Mouse (Mus musculus) CH12.LX (cell line): ENCODE results near the gene Alx3. TPM values are rescaled to one million over a fixed set of nuclear protein-coding genes. Genes with fewer than 3 reads are reported as not detected.
A peak's percentile ranks its signal among the peaks of the same experiment; 100 is the strongest.

Experiments used
- DNase-seq: peaks from one replicate; pipeline ENCODE4 v3.0.0-alpha.2; 2013; ENCODE audit errors: extremely low read depth
- H3K27ac ChIP-seq: 2 replicates; pipeline ENCODE4 v1.5.1; 2012; ENCODE audit warnings: low read depth, mild to moderate bottlenecking, control low read depth, moderate library complexity; ENCODE audit not compliant: insufficient read depth
- H3K27me3 ChIP-seq: replicated peaks from 2 replicates; pipeline ENCODE3; 2012; ENCODE audit warnings: inconsistent platforms
- H3K36me3 ChIP-seq, 2 experiments: replicated peaks in 1 of 2; 2 replicates each; pipeline versions ENCODE3 to v1.6.1; 2012; ENCODE audit warnings: inconsistent platforms in 1 of 2, low read length in 1 of 2, mild to moderate bottlenecking in 1 of 2, mixed read lengths in 1 of 2, moderate library complexity in 1 of 2; ENCODE audit not compliant: control insufficient read depth in 1 of 2, insufficient read depth in 1 of 2
- H3K4me1 ChIP-seq, 2 experiments: 2 replicates each; pipeline ENCODE4 v1.6.1; 2012; ENCODE audit warnings: inconsistent platforms in 1 of 2, moderate library complexity in 1 of 2; ENCODE audit not compliant: insufficient read depth in 2 of 2, control insufficient read depth in 1 of 2
- H3K4me2 ChIP-seq: 2 replicates; pipeline ENCODE4 v1.6.1; 2012; ENCODE audit warnings: low read depth, mild to moderate bottlenecking, control low read depth; ENCODE audit not compliant: poor library complexity, insufficient read depth, severe bottlenecking
- H3K4me3 ChIP-seq, 3 experiments: fragments of 150-350 bp in 1 of 3; sonication (generic) in 1 of 3; replicated peaks in 1 of 3; 2 replicates each; pipeline versions ENCODE3 to v1.5.1; 2011 to 2012; ENCODE audit warnings: low read depth in 2 of 3, low read length in 2 of 3, mild to moderate bottlenecking in 2 of 3, moderate library complexity in 2 of 3, control low read depth in 1 of 3, improper control_type of control experiment in 1 of 3, inconsistent platforms in 1 of 3, mixed read lengths in 1 of 3; ENCODE audit not compliant: poor library complexity in 1 of 3
- H3K79me2 ChIP-seq: replicated peaks from 2 replicates; pipeline ENCODE4 v1.6.1; 2012; ENCODE audit warnings: mild to moderate bottlenecking, moderate library complexity; ENCODE audit not compliant: control insufficient read depth, poor library complexity, insufficient read depth, severe bottlenecking; ENCODE audit errors: extremely low read depth
- H3K9ac ChIP-seq: 2 replicates; pipeline ENCODE4 v1.6.1; 2012; ENCODE audit warnings: low read depth, mild to moderate bottlenecking, control low read depth, moderate library complexity; ENCODE audit not compliant: insufficient read depth
- H3K9me3 ChIP-seq: replicated peaks from 2 replicates; pipeline ENCODE3; 2012; ENCODE audit warnings: low read length, inconsistent platforms, mixed read lengths
- BHLHE40 ChIP-seq: IDR thresholded peaks from 2 replicates; pipeline ENCODE4 v1.6.1; 2011; ENCODE audit warnings: mild to moderate bottlenecking, low read depth, low read length, improper control_type of control experiment
- CTCF ChIP-seq, 2 experiments: IDR thresholded peaks in 1 of 2; conservative IDR thresholded peaks in 1 of 2; 2 replicates each; pipeline ENCODE4 v1.5.1; 2011 to 2012; ENCODE audit warnings: low read depth in 2 of 2, low read length in 2 of 2, improper control_type of control experiment in 1 of 2, inconsistent platforms in 1 of 2, mild to moderate bottlenecking in 1 of 2, moderate library complexity in 1 of 2
- E2F4 ChIP-seq: IDR thresholded peaks from 2 replicates; pipeline ENCODE4 v1.6.1; 2011; ENCODE audit warnings: low read depth, low read length, improper control_type of control experiment; ENCODE audit not compliant: insufficient replicate concordance
- EP300 ChIP-seq: IDR thresholded peaks from 2 replicates; pipeline ENCODE4 v1.6.1; 2011; ENCODE audit warnings: low read length, improper control_type of control experiment
- ETS1 ChIP-seq: conservative IDR thresholded peaks from 2 replicates; pipeline ENCODE4 v1.6.1; 2012; ENCODE audit warnings: low read depth, mild to moderate bottlenecking, inconsistent platforms, low read length, improper control_type of control experiment, moderate library complexity
- JUN ChIP-seq: IDR thresholded peaks from 2 replicates; pipeline ENCODE4 v1.6.1; 2011; ENCODE audit warnings: low read depth, mild to moderate bottlenecking, low read length, improper control_type of control experiment, moderate library complexity; ENCODE audit not compliant: insufficient read depth
- JUND ChIP-seq: conservative IDR thresholded peaks from 2 replicates; pipeline ENCODE4 v1.6.1; 2011; ENCODE audit warnings: low read depth, low read length, improper control_type of control experiment
- MAFK ChIP-seq: IDR thresholded peaks from 2 replicates; pipeline ENCODE4 v1.6.1; 2011; ENCODE audit warnings: low read length, improper control_type of control experiment; ENCODE audit not compliant: insufficient replicate concordance
- MEF2A ChIP-seq: IDR thresholded peaks from 2 replicates; pipeline ENCODE4 v1.6.1; 2014; ENCODE audit warnings: low read depth, mild to moderate bottlenecking, inconsistent platforms, low read length, improper control_type of control experiment, borderline replicate concordance
- MYC ChIP-seq: IDR thresholded peaks from 2 replicates; pipeline ENCODE4 v1.6.1; 2011; ENCODE audit warnings: low read depth, mild to moderate bottlenecking, improper control_type of control experiment, low read length
- NELFE ChIP-seq: IDR thresholded peaks from 2 replicates; pipeline ENCODE4 v1.6.1; 2011; ENCODE audit warnings: low read depth, low read length, improper control_type of control experiment
- NRF1 ChIP-seq: IDR thresholded peaks from 2 replicates; pipeline ENCODE4 v1.6.1; 2014; ENCODE audit warnings: low read depth, mild to moderate bottlenecking, inconsistent platforms, low read length, improper control_type of control experiment, moderate library complexity
- RAD21 ChIP-seq: IDR thresholded peaks from 2 replicates; pipeline ENCODE4 v1.6.1; 2011; ENCODE audit warnings: low read depth, mild to moderate bottlenecking, low read length, improper control_type of control experiment, moderate library complexity
- SMC3 ChIP-seq: IDR thresholded peaks from 2 replicates; pipeline ENCODE4 v1.6.1; 2011; ENCODE audit warnings: low read depth, low read length, improper control_type of control experiment
- TCF12 ChIP-seq: IDR thresholded peaks from 2 replicates; pipeline ENCODE4 v1.6.1; 2014; ENCODE audit warnings: low read depth, mild to moderate bottlenecking, inconsistent platforms, low read length, improper control_type of control experiment
- dilution Hi-C: fragments of 300-500 bp; cut with MboI; formaldehyde crosslinking; loops from 2 replicates; pipeline ENCODE4 v1.14.3; 2020; ENCODE audit warnings: low sequenced_read_pairs; ENCODE audit not compliant: extremely low pct_unique_long_range_greater_than_20kb, extremely low pct_ligation_motif_present
- in situ Hi-C: fragments of 300-500 bp; cut with MboI; formaldehyde crosslinking; loops from 3 replicates; pipeline ENCODE4 v1.14.3; 2019; ENCODE audit warnings: low sequenced_read_pairs, low pct_ligation_motif_present, low pct_unique_long_range_greater_than_20kb, mixed read lengths
- polyA plus RNA-seq: library from polyadenylated mRNA; unstranded; fragments of >175 nt; gene quantifications from 2 replicates; pipeline ENCODE4 v1.2.1, GENCODE M21; 2012; ENCODE audit warnings: low read depth; ENCODE audit not compliant: insufficient read length
- total RNA-seq, 2 experiments: library from RNA; depleted of rRNA; stranded (reverse); fragments of 300-350 nt in 1 of 2; fragments of >200 nt in 1 of 2; gene quantifications; 2 replicates each; pipeline ENCODE4 v1.2.3; 2012 to 2014

Gene Alx3
- total and polyA plus RNA-seq, 3 experiments, result not detected

- Histone ChIP-seq H3K27ac (no peak overlapping the region), H3K4me3 (no peak overlapping the region), H3K27me3 (no peaks in the 10 kb centered on the region), H3K4me1 (peaks cover 11 to 36% of the 10 kb centered on the region in 2 experiments; a peak in 3 of 4 replicates), H3K79me2 (no peaks in the 10 kb centered on the region), H3K9me3 (no peaks in the 10 kb centered on the region), H3K36me3 (no peaks in the 10 kb centered on the region), H3K4me2 (no peak overlapping the region), H3K9ac (no peak overlapping the region)
- peak; percentile 34 for DNase-seq
- dilution Hi-C loops (no loop called here), in situ Hi-C loops (no loop called here)
- TF ChIP-seq CTCF (conservative IDR thresholded peaks at IDR 0.05 in 1 of 2, IDR thresholded peaks at IDR 0.05 in 1 of 2; ENCODE audit: low read depth in 2 of 2, low read length in 2 of 2) (peak; percentile 48 to 71), MYC (no peak), RAD21 (peak; percentile 45), SMC3 (peak; percentile 54)
These were observed 23.6 kb upstream of the Alx3 start for GRCm38 (mm10) chr3:107571205-107571604.

GRCm38 (mm10) chr3:107576807-107577206 lies 18.0 kb upstream of the Alx3 start:
- peak; percentile 74 for DNase-seq
- dilution Hi-C loops (no loop called here), in situ Hi-C loops (loop anchor here (5.0 kb wide), 1 partner anchor 35 kb away; no protein-coding TSS in a partner anchor)
- peaks cover 5 to 34% of the 10 kb centered on the region in 2 experiments for H3K4me1 ChIP-seq
- no peaks in the 10 kb centered on the region for H3K79me2 ChIP-seq
- H3K4me3 ChIP-seq, result no peak overlapping the region
- H3K36me3 ChIP-seq, result no peaks in the 10 kb centered on the region
- no peaks in the 10 kb centered on the region for H3K9me3 ChIP-seq
- TF ChIP-seq JUN (peak; percentile 28; the same call in 1 of the 2 replicates), JUND (0 out of 2 replicates have a peak, but pooled peaks have one; percentile 7), MAFK (0 out of 2 replicates have a peak, but pooled peaks have one; percentile 49), NELFE (no peak), ETS1 (peak; percentile 74; the same call in 1 of the 2 replicates), TCF12 (0 out of 2 replicates have a peak, but pooled peaks have one; percentile 24), EP300 (peak; percentile 77), BHLHE40 (peak; percentile 78), NRF1 (no peak), E2F4 (no peak), MEF2A (peak; percentile 95)
- H3K27me3 ChIP-seq, result peaks cover 2% of the 10 kb centered on the region
- H3K27ac ChIP-seq, result no peak overlapping the region
- no peak overlapping the region for H3K9ac ChIP-seq
- H3K4me2 ChIP-seq, result no peak overlapping the region
